Mouse (Mus musculus) forebrain, embryonic 15.5 days (tissue): ENCODE data around the gene Prap1. TPM values are rescaled to one million over a fixed set of nuclear protein-coding genes. Genes with fewer than 3 reads are reported as not detected.

Experiments
- ATAC-seq: fragments of 200-750 bp; cut with Nextera tagmentation; replicated peaks from 2 replicates; pipeline ENCODE4 v1.8.0; 2017; ENCODE audit warnings: mild to moderate bottlenecking, moderate TSS enrichment, moderate library complexity
- H3K27ac ChIP-seq: fragments of 300-500 bp; sonication (generic); replicated peaks from 2 replicates; pipeline ENCODE4 v1.5.1; 2015; ENCODE audit warnings: mild to moderate bottlenecking, inconsistent platforms
- H3K27me3 ChIP-seq: fragments of 300-500 bp; sonication (generic); 2 replicates; pipeline ENCODE4 v1.6.1; 2015; ENCODE audit warnings: inconsistent platforms
- H3K36me3 ChIP-seq: fragments of 300-500 bp; sonication (generic); 2 replicates; pipeline ENCODE4 v1.6.1; 2015; ENCODE audit warnings: mild to moderate bottlenecking, inconsistent platforms
- H3K4me1 ChIP-seq: fragments of 300-500 bp; sonication (generic); 2 replicates; pipeline ENCODE4 v1.6.1; 2015; ENCODE audit warnings: inconsistent platforms
- H3K4me2 ChIP-seq: fragments of 300-500 bp; sonication (generic); replicated peaks from 2 replicates; pipeline ENCODE4 v1.6.1; 2015; ENCODE audit warnings: mild to moderate bottlenecking, inconsistent platforms
- H3K4me3 ChIP-seq: fragments of 300-500 bp; sonication (generic); 2 replicates; pipeline ENCODE4 v1.5.1; 2015; ENCODE audit warnings: mild to moderate bottlenecking, inconsistent platforms
- H3K9ac ChIP-seq: fragments of 300-500 bp; sonication (generic); replicated peaks from 2 replicates; pipeline ENCODE4 v1.6.1; 2015; ENCODE audit warnings: mild to moderate bottlenecking, inconsistent platforms
- H3K9me3 ChIP-seq: fragments of 300-500 bp; sonication (generic); 2 replicates; pipeline ENCODE4 v1.6.1; 2016; ENCODE audit warnings: inconsistent platforms
- WGBS: fragments of 180-500 bp; shearing (Covaris S2); methylation state at CpG from one replicate; pipeline ENCODE4 v1.1.7; 2015; ENCODE audit warnings: mixed read lengths; 5-methylcytosine and 5-hydroxymethylcytosine counted together
- polyA plus RNA-seq: library from polyadenylated mRNA; unstranded; fragments of >200 nt; fragmentation: Nextera tagmentation; extraction: Ambion mirVana; gene quantifications from 2 replicates; pipeline ENCODE4 v1.2.1, GENCODE M21; 2015

Gene Prap1
- polyA plus RNA-seq, 1 experiment from 2014 or later = not detected

- no peaks in the 10 kb centered on the region for H3K36me3 ChIP-seq
- H3K4me2 ChIP-seq = no peak overlapping the region
- no peak for ATAC-seq
- H3K9me3 ChIP-seq = no peaks in the 10 kb centered on the region
- no peak overlapping the region for H3K4me3 ChIP-seq
- 88% methylated on average over 4 of the region's 4 CpGs for WGBS
- peaks cover 3% of the 10 kb centered on the region; the same call in 1 of the 2 replicates for H3K4me1 ChIP-seq
- H3K9ac ChIP-seq = no peak overlapping the region
- H3K27ac ChIP-seq = no peak overlapping the region
- no peaks in the 10 kb centered on the region for H3K27me3 ChIP-seq
These were observed 51.4 kb downstream of the Prap1 start for GRCm38 (mm10) chr7:140144550-140144949.

Other genes with a start within 250 kb of the Prap1 start
- gene Kndc1, start 198.7 kb upstream of the Prap1 start, polyA plus RNA-seq = 4.9 and 5.1 TPM in 2 replicates
- not detected in 2 replicates for gene Utf1, start 149.6 kb upstream of the Prap1 start, polyA plus RNA-seq
- 0.64 and 0.99 TPM in 2 replicates for gene 6430531B16Rik, start 114.6 kb upstream of the Prap1 start, polyA plus RNA-seq
- 3.1 and 3.9 TPM in 2 replicates for gene Adam8, start 100.8 kb upstream of the Prap1 start, polyA plus RNA-seq
- gene Zfp511, start 57.0 kb upstream of the Prap1 start, polyA plus RNA-seq = 55.8 and 56.6 TPM in 2 replicates
- gene Tubgcp2, start 56.7 kb upstream of the Prap1 start, polyA plus RNA-seq = 69.0 and 69.2 TPM in 2 replicates
- 0.73 TPM in 2 replicates for gene Msx3, start 44.3 kb upstream of the Prap1 start, polyA plus RNA-seq
- 108 and 117 TPM in 2 replicates for gene Caly, start 10.8 kb upstream of the Prap1 start, polyA plus RNA-seq
- gene Fuom, start 9.0 kb downstream of the Prap1 start, polyA plus RNA-seq = 18.5 and 18.9 TPM in 2 replicates
- 7.5 and 8.6 TPM in 2 replicates for gene Paox, start 22.4 kb downstream of the Prap1 start, polyA plus RNA-seq
- 112 and 120 TPM in 2 replicates for gene Echs1, start 23.1 kb downstream of the Prap1 start, polyA plus RNA-seq
- gene Mtg1, start 44.2 kb downstream of the Prap1 start, polyA plus RNA-seq = 35.1 and 36.7 TPM in 2 replicates
- 15.2 and 15.7 TPM in 2 replicates for gene Sprn, start 61.5 kb downstream of the Prap1 start, polyA plus RNA-seq
- gene Olfr522, start 71.4 kb downstream of the Prap1 start, polyA plus RNA-seq = not detected in 2 replicates
- gene Olfr523, start 79.8 kb downstream of the Prap1 start, polyA plus RNA-seq = not detected in 2 replicates
- gene Olfr524, start 112.6 kb downstream of the Prap1 start, polyA plus RNA-seq = not detected in 2 replicates
- not detected in 2 replicates for gene Cd163l1, start 124.9 kb downstream of the Prap1 start, polyA plus RNA-seq
- gene 5830411N06Rik, start 153.9 kb downstream of the Prap1 start, polyA plus RNA-seq = not detected in 2 replicates
- not detected in 2 replicates for gene Olfr525, start 227.5 kb downstream of the Prap1 start, polyA plus RNA-seq
- gene Olfr527, start 240.6 kb downstream of the Prap1 start, polyA plus RNA-seq = not detected in 2 replicates